Mouse (Mus musculus) hindbrain, embryonic 16.5 days (tissue): ENCODE data around the gene Tbc1d10c. TPM values are rescaled to one million over a fixed set of nuclear protein-coding genes. Genes with fewer than 3 reads are reported as not detected.

ENCODE experiments used
- ATAC-seq: fragments of 200-750 bp; cut with Nextera tagmentation; 2 replicates; pipeline ENCODE4 v1.8.0; 2017; ENCODE audit warnings: moderate TSS enrichment, moderate library complexity
- H3K27ac ChIP-seq: fragments of 300-500 bp; sonication (generic); 2 replicates; pipeline ENCODE4 v1.5.1; 2014; ENCODE audit warnings: low read depth, mild to moderate bottlenecking, control low read depth, low read length, moderate library complexity
- H3K27me3 ChIP-seq: fragments of 300-500 bp; sonication (generic); replicated peaks from 2 replicates; pipeline ENCODE4 v1.6.1; 2014; ENCODE audit warnings: low read length; ENCODE audit not compliant: control insufficient read depth, insufficient read depth
- H3K36me3 ChIP-seq: fragments of 300-500 bp; sonication (generic); 2 replicates; pipeline ENCODE4 v1.6.1; 2014; ENCODE audit warnings: mild to moderate bottlenecking, low read length, moderate library complexity, mixed read lengths; ENCODE audit not compliant: control insufficient read depth, insufficient read depth
- H3K4me1 ChIP-seq: fragments of 300-500 bp; sonication (generic); 2 replicates; pipeline ENCODE4 v1.6.1; 2014; ENCODE audit warnings: low read depth, low read length; ENCODE audit not compliant: control insufficient read depth, insufficient read depth
- H3K4me2 ChIP-seq: fragments of 300-500 bp; sonication (generic); 2 replicates; pipeline ENCODE4 v1.6.1; 2014; ENCODE audit warnings: mild to moderate bottlenecking, low read length, control low read depth, moderate library complexity
- H3K4me3 ChIP-seq: fragments of 300-500 bp; sonication (generic); 2 replicates; pipeline ENCODE4 v1.5.1; 2014; ENCODE audit warnings: mild to moderate bottlenecking, low read length, control low read depth, moderate library complexity
- H3K9ac ChIP-seq: fragments of 300-500 bp; sonication (generic); 2 replicates; pipeline ENCODE4 v1.6.1; 2014; ENCODE audit warnings: low read depth, mild to moderate bottlenecking, control low read depth, low read length, moderate library complexity
- H3K9me3 ChIP-seq: fragments of 300-500 bp; sonication (generic); 2 replicates; pipeline ENCODE4 v1.6.1; 2014; ENCODE audit warnings: mild to moderate bottlenecking, low read length, moderate library complexity; ENCODE audit not compliant: control insufficient read depth
- WGBS: fragments of 180-500 bp; shearing (Covaris S2); extraction: QIAGEN DNeasy Blood & Tissue Kit; methylation state at CpG from one replicate; pipeline ENCODE4 v1.1.7; 2014; 5-methylcytosine and 5-hydroxymethylcytosine counted together
- polyA plus RNA-seq: library from polyadenylated mRNA; unstranded; fragments of >200 nt; fragmentation: Nextera tagmentation; extraction: Ambion mirVana; gene quantifications from 2 replicates; pipeline ENCODE4 v1.2.1, GENCODE M21; 2015

The Tbc1d10c gene
- polyA plus RNA-seq, 1 experiment from 2014 or later = 1.1 TPM

DNA sequence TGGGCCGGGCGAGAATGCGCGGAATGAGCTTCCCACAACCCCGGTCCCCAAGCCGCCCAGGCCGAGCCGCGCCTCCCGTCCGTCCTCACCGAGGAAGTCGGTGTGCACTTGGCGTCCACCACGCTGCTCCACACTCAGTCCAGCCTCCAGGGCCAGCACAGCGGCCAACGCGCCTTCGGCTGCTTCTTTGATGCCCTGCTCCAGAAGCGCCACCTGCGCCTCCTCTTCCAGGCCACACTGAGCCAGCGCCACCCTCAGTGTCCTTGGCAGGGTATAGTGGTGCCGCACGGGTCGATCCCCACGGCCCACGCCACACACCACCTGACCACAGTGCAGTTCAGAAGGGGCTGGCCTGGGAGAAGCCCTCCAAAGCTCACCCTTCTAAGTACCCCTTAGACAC is 21.3 kb downstream of the Tbc1d10c start:
- no peaks in the 10 kb centered on the region for H3K36me3 ChIP-seq
- no peaks in the 10 kb centered on the region for H3K27me3 ChIP-seq
- H3K4me2 ChIP-seq = peak overlapping the region; percentile 94
- peak overlapping the region; percentile 94 for H3K27ac ChIP-seq
- 4% methylated on average over 25 of the region's 27 CpGs for WGBS
- peaks cover 5% of the 10 kb centered on the region for H3K4me1 ChIP-seq
- peak; percentile 55 for ATAC-seq
- H3K9ac ChIP-seq = peak overlapping the region; percentile 89
- H3K4me3 ChIP-seq = peak overlapping the region; percentile 53
- H3K9me3 ChIP-seq = no peaks in the 10 kb centered on the region

DNA sequence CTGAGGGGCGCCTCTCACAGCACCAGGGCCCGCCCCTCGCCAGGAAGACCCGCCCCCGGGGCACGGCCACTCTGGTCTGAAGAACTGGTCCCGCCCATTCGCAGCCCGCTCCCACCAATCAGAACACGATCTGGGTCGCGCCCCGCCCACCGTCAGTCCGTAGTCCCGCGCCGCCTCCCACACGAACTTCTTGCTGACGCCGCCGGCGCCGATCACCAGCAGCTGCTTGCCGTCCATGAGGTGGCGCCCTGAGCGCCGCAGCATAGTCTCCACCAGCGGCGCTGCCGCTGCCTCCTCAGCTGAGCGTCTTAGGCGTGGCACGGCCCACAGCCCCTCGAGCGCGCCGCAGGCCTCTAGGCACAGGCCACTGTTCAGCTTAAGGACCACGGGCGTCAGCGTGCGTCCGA is 21.7 kb downstream of the Tbc1d10c start:
- Histone ChIP-seq H3K27ac (peak overlapping the region; percentile 94), H3K4me3 (peak overlapping the region; percentile 53), H3K9ac (peak overlapping the region; percentile 89), H3K4me2 (peak overlapping the region; percentile 94), H3K36me3 (no peaks in the 10 kb centered on the region), H3K27me3 (no peaks in the 10 kb centered on the region), H3K4me1 (peaks cover 5% of the 10 kb centered on the region), H3K9me3 (no peaks in the 10 kb centered on the region)
- peak; percentile 95 for ATAC-seq
- under 1% methylated on average over 43 of the region's 43 CpGs for WGBS

DNA sequence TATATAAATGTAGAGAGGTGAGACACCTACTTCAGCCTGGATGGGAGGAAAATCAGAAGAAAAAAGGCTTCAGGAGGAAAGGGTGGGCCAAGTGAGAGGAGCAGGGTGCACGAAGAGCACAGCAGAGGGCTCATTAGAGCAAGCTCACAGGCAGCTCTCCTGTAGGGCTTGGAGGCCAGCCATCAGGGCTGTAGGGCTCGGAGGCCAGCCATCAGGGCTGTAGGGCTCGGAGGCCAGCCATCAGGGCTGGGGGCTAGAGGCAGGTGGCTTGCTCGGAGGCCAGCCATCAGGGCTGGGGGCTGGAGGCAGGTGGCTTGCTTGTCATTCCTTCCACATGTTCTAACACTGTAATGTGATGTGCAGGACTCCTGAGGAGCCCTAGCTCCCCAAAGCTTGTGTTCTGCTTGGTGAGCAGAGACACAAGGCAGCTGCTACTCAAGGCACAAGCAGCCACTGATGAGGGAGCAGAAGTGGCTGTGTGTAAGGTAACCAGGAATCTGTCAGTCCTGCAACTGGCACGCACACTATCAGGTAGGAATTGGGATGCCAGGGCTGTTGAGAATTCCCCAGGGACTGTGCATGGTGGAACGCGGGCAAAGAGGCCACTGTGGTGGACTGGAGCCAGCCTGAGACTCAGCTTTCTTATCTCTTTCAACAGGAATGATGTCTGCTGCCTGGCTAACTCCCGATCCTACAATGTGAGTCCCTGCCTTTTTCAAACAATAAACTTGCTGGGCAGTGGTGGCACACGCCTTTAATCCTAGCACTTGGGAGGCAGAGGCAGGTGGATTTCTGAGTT is 24.2 kb downstream of the Tbc1d10c start:
- Histone ChIP-seq H3K27ac (no peak overlapping the region; the same call in 1 of the 2 replicates), H3K9ac (peak overlapping the region; percentile 13; the same call in 1 of the 2 replicates), H3K27me3 (no peaks in the 10 kb centered on the region), H3K4me1 (peaks cover 17% of the 10 kb centered on the region), H3K4me3 (no peak overlapping the region), H3K36me3 (no peaks in the 10 kb centered on the region), H3K4me2 (no peak overlapping the region), H3K9me3 (no peaks in the 10 kb centered on the region)
- ATAC-seq = no peak
- WGBS = 77% methylated on average over 9 of the region's 9 CpGs

DNA sequence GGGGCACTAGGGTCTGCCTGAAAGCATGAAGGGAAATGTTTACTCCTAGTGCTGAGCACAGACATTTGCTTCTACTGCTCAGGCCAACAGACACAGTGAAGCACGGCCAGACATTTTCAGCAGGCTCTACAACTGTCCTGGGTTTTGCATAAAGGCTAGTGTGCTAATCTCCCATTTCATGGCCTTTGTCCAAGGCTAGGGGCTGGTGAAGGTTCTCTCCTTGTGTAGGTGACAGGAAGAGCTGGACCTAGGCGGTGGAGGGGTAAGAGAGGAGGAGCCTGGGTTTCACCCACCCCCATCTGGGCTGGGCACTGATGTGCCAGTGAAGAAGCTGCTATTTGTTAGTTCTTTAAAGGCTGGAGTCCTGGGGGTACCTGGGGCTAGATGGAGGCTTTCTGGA is 26.4 kb downstream of the Tbc1d10c start:
- no peak overlapping the region for H3K4me3 ChIP-seq
- H3K36me3 ChIP-seq = peaks cover 12% of the 10 kb centered on the region; the same call in 1 of the 2 replicates
- H3K9me3 ChIP-seq = no peaks in the 10 kb centered on the region
- H3K4me1 ChIP-seq = peaks cover 12% of the 10 kb centered on the region
- no peak overlapping the region for H3K27ac ChIP-seq
- H3K4me2 ChIP-seq = no peak overlapping the region
- H3K9ac ChIP-seq = no peak overlapping the region
- 81% methylated on average over 2 of the region's 2 CpGs for WGBS
- no peak for ATAC-seq
- no peaks in the 10 kb centered on the region for H3K27me3 ChIP-seq

DNA sequence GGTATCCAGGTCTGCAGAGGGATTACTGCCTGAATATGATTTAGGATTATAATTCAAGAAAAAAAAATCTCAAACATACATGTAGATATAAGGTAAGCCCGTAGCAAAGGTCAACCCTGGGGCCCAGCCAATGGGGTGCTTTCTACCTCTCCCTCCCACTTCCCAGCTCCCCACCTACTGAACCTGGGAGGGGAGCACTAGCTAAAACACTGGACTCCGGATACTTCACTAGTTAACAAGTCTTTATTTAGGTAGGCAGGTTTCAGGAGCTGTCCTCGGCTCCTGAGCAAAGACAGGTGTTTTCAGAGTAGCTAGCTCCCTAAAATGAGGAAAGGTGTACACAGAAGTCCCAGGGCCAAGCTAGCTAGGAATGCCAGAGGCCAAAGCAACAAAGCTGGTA is 27.0 kb downstream of the Tbc1d10c start:
- Histone ChIP-seq H3K4me2 (no peak overlapping the region), H3K4me1 (peaks cover 12% of the 10 kb centered on the region), H3K9me3 (no peaks in the 10 kb centered on the region), H3K4me3 (no peak overlapping the region), H3K9ac (no peak overlapping the region), H3K36me3 (peaks cover 18% of the 10 kb centered on the region), H3K27ac (no peak overlapping the region), H3K27me3 (no peaks in the 10 kb centered on the region)
- WGBS = 88% methylated on average over 3 of the region's 3 CpGs
- no peak for ATAC-seq

DNA sequence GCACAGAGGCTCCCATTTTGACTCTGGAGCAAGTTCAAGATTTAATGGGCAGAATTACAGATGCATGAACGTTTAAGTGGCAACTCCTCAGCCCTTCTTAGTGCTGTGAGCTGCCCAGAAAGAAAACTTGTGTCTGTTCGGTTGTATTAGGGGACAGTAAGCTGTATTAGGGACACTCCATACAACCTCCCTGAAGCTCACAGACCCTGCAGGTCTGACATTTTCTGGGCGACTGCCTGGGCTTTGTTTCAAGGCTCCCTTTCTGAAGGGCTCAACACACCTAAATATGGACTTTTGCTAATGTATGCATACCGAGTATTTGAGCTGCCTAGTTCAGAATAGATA is 27.6 kb downstream of the Tbc1d10c start:
- ATAC-seq = peak; percentile 48
- Histone ChIP-seq H3K36me3 (peaks cover 24% of the 10 kb centered on the region), H3K27me3 (no peaks in the 10 kb centered on the region), H3K9ac (peak overlapping the region; percentile 84), H3K27ac (peak overlapping the region; percentile 80), H3K4me2 (peak overlapping the region; percentile 67), H3K4me3 (peak overlapping the region; percentile 74), H3K9me3 (no peaks in the 10 kb centered on the region), H3K4me1 (peaks cover 12% of the 10 kb centered on the region)
- WGBS = 38% methylated on average over 4 of the region's 4 CpGs

DNA sequence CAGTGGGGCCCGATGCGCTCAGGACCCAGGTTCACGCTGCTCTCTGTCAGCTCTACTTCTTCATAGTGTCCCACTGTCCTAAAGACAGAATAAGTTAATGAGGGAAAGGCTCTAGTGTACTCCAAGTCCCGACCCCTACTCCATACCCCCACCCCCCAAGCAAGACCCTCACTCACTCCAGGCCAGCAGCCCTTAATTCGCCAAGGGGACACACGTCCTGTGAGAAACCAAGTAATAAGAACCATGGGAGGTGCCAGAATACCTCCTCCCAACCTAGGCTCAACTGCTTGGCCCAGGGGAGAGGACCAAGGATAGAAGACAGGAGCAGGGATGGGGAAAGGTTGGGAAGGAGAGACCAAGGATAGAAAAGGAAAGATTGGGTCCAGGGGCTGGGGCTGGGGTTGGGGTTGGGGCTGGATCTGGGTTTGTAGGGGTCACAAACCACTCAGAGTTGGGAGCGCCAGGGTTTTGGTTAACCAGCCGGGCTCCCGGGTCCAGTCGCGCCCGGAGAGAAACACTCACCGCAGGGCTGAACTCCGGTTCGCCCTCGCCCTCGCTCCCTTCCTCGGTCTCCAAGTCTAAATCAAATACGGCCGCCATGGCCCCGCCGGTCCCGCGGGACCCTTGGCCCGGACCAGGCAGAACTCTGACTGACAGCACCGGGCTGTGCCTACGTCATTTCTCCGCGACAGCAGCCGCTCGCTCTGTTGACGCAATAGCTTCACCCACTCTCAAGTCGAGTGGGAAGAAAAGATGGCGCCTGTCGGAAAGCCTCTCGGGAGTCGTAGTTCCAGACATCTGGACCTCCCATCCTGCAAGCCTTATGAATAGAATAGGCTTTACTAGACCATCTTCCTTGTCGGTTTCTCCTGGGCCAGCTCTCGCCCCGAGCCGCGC is 28.2 kb downstream of the Tbc1d10c start, which contains the start of gene Rps6kb2:
TSS of gene Rps6kb2 (minus strand) at position 709 of the 897 bp plus-strand sequence.
- Histone ChIP-seq H3K4me3 (peak within 1 kb of the TSS; percentile 74), H3K27me3 (no peaks in the 10 kb centered on the region), H3K4me2 (peak within 1 kb of the TSS; percentile 67), H3K9me3 (no peaks in the 10 kb centered on the region), H3K27ac (peak within 1 kb of the TSS; percentile 80), H3K4me1 (peaks cover 12% of the 10 kb centered on the region), H3K36me3 (peaks cover 29% of the 10 kb centered on the region), H3K9ac (peak within 1 kb of the TSS; percentile 84)
- ATAC-seq = peak; percentile 87
- WGBS = 6% methylated on average over 42 of the region's 42 CpGs

DNA sequence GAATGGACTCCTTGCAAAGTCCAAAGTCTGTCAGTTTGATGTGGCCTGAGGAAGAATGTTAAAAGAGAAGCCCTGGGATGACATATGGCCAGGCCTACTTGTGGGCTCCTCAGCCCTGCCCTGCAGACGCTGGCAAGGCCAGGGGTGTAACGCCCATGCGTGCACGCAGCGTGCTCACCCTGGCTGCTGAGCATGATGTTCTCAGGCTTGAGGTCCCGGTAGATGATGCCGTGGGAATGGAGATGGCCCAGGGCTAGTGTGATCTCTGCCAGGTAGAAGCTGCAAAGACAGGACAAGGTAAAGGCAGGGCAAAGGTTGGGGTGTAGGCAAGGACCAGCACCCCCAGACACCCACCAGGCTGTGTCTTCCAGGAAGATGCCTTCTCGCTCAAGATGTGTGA is 32.0 kb downstream of the Tbc1d10c start:
- no peaks in the 10 kb centered on the region for H3K9me3 ChIP-seq
- peaks cover 47% of the 10 kb centered on the region for H3K36me3 ChIP-seq

DNA sequence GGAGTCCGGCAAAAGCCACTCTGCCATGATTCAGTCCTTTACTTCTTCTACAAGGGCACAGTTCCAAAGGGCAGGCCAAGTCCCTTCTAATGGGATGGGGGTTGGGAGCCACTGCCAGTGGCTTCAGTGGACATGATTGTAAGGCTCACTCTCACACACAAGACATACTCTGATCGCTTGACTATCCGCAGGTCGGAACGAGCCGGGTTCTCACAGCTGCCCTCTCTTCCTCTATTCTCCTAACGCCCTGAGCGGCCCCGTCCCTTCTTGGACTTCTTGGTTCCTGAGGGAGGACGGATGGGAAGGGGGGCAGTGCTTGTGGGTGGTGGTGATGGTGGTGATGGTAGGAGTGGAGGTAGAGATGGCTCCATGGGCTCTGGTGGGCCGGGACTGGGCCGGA is 34.3 kb downstream of the Tbc1d10c start:
- Histone ChIP-seq H3K27ac (no peak overlapping the region), H3K4me2 (no peak overlapping the region), H3K9me3 (no peaks in the 10 kb centered on the region), H3K9ac (no peak overlapping the region), H3K4me1 (no peaks in the 10 kb centered on the region), H3K4me3 (no peak overlapping the region), H3K27me3 (no peaks in the 10 kb centered on the region), H3K36me3 (peaks cover 51% of the 10 kb centered on the region)
- no peak for ATAC-seq
- WGBS = 93% methylated on average over 12 of the region's 12 CpGs

More for the DNA sequence above, 32.0 kb downstream of the Tbc1d10c start:
- Histone ChIP-seq H3K27me3 (no peaks in the 10 kb centered on the region), H3K4me1 (peaks cover 12% of the 10 kb centered on the region), H3K27ac (no peak overlapping the region), H3K4me2 (no peak overlapping the region), H3K4me3 (no peak overlapping the region), H3K9ac (no peak overlapping the region)
- 94% methylated on average over 8 of the region's 8 CpGs for WGBS
- ATAC-seq = no peak
